Mouse (Mus musculus): Measurements from ENCODE around the gene Fignl2. TPM values are rescaled to one million over a fixed set of nuclear protein-coding genes. Genes with fewer than 3 reads are reported as not detected.

Gene Fignl2
- polyA plus RNA-seq, 1 experiment from 2014 or later = 0.41 TPM

DNA sequence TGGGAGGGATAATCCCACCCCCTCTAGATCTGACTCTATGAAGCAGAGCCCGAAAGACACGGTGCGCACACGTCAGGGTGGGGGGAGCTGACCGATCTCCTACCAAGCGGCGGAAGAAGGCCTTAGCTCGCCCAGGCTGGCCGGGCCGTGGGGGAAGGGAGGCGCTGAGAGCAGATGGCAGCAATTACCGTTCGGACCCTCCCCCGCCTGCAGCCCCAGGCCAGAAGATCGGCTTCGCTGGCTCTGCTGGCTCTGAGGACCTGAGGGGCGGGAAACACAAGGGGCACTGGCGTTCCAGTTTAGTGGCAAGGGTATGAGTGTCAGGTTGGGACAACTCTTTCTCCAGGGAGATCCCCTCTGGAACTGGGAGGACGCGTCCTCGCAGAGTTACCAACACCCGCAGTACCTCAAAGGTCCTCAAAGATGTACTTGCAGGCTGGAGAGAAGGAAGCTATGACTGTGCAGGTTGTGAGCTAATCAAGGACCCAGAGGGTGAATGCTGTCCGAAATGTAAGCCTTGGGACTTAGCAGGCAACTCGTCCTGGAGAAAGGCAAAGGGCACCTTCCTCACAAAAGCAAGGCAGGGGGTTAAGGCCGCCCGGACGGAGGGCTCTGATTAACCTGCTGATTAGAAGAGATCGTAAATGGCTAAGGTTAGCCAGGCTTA, 19.8 kb upstream of the Fignl2 start:
- Histone ChIP-seq H3K4me2 (replicated peaks; ENCODE audit: low read depth, low read length) (peak overlapping the region; percentile 25), H3K4me3 (ENCODE audit: low read depth, low read length) (no peak overlapping the region), H3K36me3 (ENCODE audit: control insufficient read depth, insufficient read depth, low read length) (no peaks in the 10 kb centered on the region), H3K9me3 (ENCODE audit: control insufficient read depth, low read depth, low read length) (no peaks in the 10 kb centered on the region), H3K4me1 (ENCODE audit: control insufficient read depth, insufficient read depth, low read length) (peaks cover 9% of the 10 kb centered on the region), H3K27ac (ENCODE audit: low read length) (no peak overlapping the region), H3K9ac (replicated peaks; ENCODE audit: low read depth, low read length) (no peak overlapping the region), H3K27me3 (ENCODE audit: control insufficient read depth, insufficient read depth, low read length) (no peaks in the 10 kb centered on the region)
- WGBS = 10% methylated on average over 28 of the region's 28 CpGs
- 0 out of 2 replicates have a peak, but pooled peaks have one; percentile 38 for ATAC-seq (ENCODE audit: insufficient number of reproducible peaks, insufficient read depth, low FRiP score, low read depth)

- no peak for ATAC-seq (ENCODE audit: insufficient number of reproducible peaks, insufficient read depth, low FRiP score, low read depth)
- Histone ChIP-seq H3K4me3 (ENCODE audit: low read depth, low read length) (no peak overlapping the region), H3K4me2 (replicated peaks; ENCODE audit: low read depth, low read length) (no peak overlapping the region), H3K4me1 (ENCODE audit: control insufficient read depth, insufficient read depth, low read length) (peaks cover 13% of the 10 kb centered on the region), H3K27ac (ENCODE audit: low read length) (no peak overlapping the region), H3K27me3 (ENCODE audit: control insufficient read depth, insufficient read depth, low read length) (no peaks in the 10 kb centered on the region), H3K36me3 (ENCODE audit: control insufficient read depth, insufficient read depth, low read length) (no peaks in the 10 kb centered on the region), H3K9me3 (ENCODE audit: control insufficient read depth, low read depth, low read length) (no peaks in the 10 kb centered on the region), H3K9ac (replicated peaks; ENCODE audit: low read depth, low read length) (no peak overlapping the region)
- WGBS = 59% methylated on average over 3 of the region's 3 CpGs
Observed at GRCm38 (mm10) chr15:101095392-101095791, 17.0 kb upstream of the Fignl2 start.

- Histone ChIP-seq H3K4me3 (ENCODE audit: low read depth, low read length) (no peak overlapping the region), H3K27ac (ENCODE audit: low read length) (no peak overlapping the region), H3K36me3 (ENCODE audit: control insufficient read depth, insufficient read depth, low read length) (no peaks in the 10 kb centered on the region), H3K9me3 (ENCODE audit: control insufficient read depth, low read depth, low read length) (no peaks in the 10 kb centered on the region), H3K27me3 (ENCODE audit: control insufficient read depth, insufficient read depth, low read length) (no peaks in the 10 kb centered on the region), H3K4me2 (replicated peaks; ENCODE audit: low read depth, low read length) (no peak overlapping the region), H3K9ac (replicated peaks; ENCODE audit: low read depth, low read length) (no peak overlapping the region), H3K4me1 (ENCODE audit: control insufficient read depth, insufficient read depth, low read length) (peaks cover 13% of the 10 kb centered on the region)
- no peak for ATAC-seq (ENCODE audit: insufficient number of reproducible peaks, insufficient read depth, low FRiP score, low read depth)
- whole genome bisulfite sequencing = 60% methylated on average over 9 of the region's 9 CpGs
Observed at GRCm38 (mm10) chr15:101094979-101095378, 16.6 kb upstream of the Fignl2 start.

DNA sequence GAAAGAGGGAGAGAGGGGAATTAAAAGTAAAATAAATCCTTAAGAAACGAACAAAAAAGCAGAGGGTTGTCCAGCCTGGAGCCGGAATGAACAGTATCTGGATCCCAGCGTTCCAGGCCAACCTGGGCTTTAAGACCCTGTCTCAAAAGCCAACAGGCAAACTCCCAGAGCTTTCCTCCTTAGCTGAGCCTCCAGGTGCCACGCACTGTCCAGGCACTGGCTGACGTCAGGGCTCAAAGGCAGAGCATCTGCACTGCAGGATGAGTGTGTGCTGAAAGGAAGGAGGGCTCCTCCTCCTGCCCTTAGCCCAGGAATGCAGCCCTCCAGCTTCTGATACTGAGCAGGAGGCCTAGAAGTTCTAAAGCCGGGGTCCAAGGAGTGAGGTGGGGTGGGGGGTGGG, 15.6 kb upstream of the Fignl2 start:
- no peak overlapping the region for H3K4me3 ChIP-seq (ENCODE audit: low read depth, low read length)
- no peak overlapping the region for H3K27ac ChIP-seq (ENCODE audit: low read length)
- no peaks in the 10 kb centered on the region for H3K27me3 ChIP-seq (ENCODE audit: control insufficient read depth, insufficient read depth, low read length)
- 42% methylated on average over 6 of the region's 6 CpGs for WGBS
- H3K36me3 ChIP-seq (ENCODE audit: control insufficient read depth, insufficient read depth, low read length) = no peaks in the 10 kb centered on the region
- ATAC-seq (ENCODE audit: insufficient number of reproducible peaks, insufficient read depth, low FRiP score, low read depth) = no peak
- H3K4me1 ChIP-seq (ENCODE audit: control insufficient read depth, insufficient read depth, low read length) = peaks cover 13% of the 10 kb centered on the region
- no peak overlapping the region for H3K4me2 ChIP-seq (replicated peaks; ENCODE audit: low read depth, low read length)
- no peak overlapping the region for H3K9ac ChIP-seq (replicated peaks; ENCODE audit: low read depth, low read length)
- H3K9me3 ChIP-seq (ENCODE audit: control insufficient read depth, low read depth, low read length) = no peaks in the 10 kb centered on the region

- Histone ChIP-seq H3K4me2 (replicated peaks; ENCODE audit: low read depth, low read length) (0 out of 2 replicates have a peak overlapping the region, but pooled peaks have one; percentile 5), H3K27ac (ENCODE audit: low read length) (0 out of 2 replicates have a peak overlapping the region, but pooled peaks have one; percentile 27)
- 29% methylated on average over 25 of the region's 25 CpGs for WGBS
Observed at GRCm38 (mm10) chr15:101092829-101093648, 14.7 kb upstream of the Fignl2 start.

GRCm38 (mm10) chr15:101092121-101092828, 13.9 kb upstream of the Fignl2 start:
- Histone ChIP-seq H3K9ac (replicated peaks; ENCODE audit: low read depth, low read length) (no peak overlapping the region), H3K4me1 (ENCODE audit: control insufficient read depth, insufficient read depth, low read length) (peaks cover 9% of the 10 kb centered on the region), H3K27ac (ENCODE audit: low read length) (no peak overlapping the region), H3K4me3 (ENCODE audit: low read depth, low read length) (no peak overlapping the region), H3K36me3 (ENCODE audit: control insufficient read depth, insufficient read depth, low read length) (no peaks in the 10 kb centered on the region), H3K4me2 (replicated peaks; ENCODE audit: low read depth, low read length) (0 out of 2 replicates have a peak overlapping the region, but pooled peaks have one; percentile 5), H3K27me3 (ENCODE audit: control insufficient read depth, insufficient read depth, low read length) (no peaks in the 10 kb centered on the region), H3K9me3 (ENCODE audit: control insufficient read depth, low read depth, low read length) (no peaks in the 10 kb centered on the region)
- whole genome bisulfite sequencing = 45% methylated on average over 14 of the region's 14 CpGs
- ATAC-seq (ENCODE audit: insufficient number of reproducible peaks, insufficient read depth, low FRiP score, low read depth) = no peak

More at GRCm38 (mm10) chr15:101092829-101093648, 14.7 kb upstream of the Fignl2 start:
- ATAC-seq (ENCODE audit: insufficient number of reproducible peaks, insufficient read depth, low FRiP score, low read depth) = peak; percentile 36; the same call in 1 of the 2 replicates
- Histone ChIP-seq H3K4me3 (ENCODE audit: low read depth, low read length) (no peak overlapping the region), H3K9ac (replicated peaks; ENCODE audit: low read depth, low read length) (no peak overlapping the region), H3K36me3 (ENCODE audit: control insufficient read depth, insufficient read depth, low read length) (no peaks in the 10 kb centered on the region), H3K27me3 (ENCODE audit: control insufficient read depth, insufficient read depth, low read length) (no peaks in the 10 kb centered on the region), H3K4me1 (ENCODE audit: control insufficient read depth, insufficient read depth, low read length) (peaks cover 12% of the 10 kb centered on the region), H3K9me3 (ENCODE audit: control insufficient read depth, low read depth, low read length) (no peaks in the 10 kb centered on the region)

- Histone ChIP-seq H3K36me3 (ENCODE audit: control insufficient read depth, insufficient read depth, low read length) (no peaks in the 10 kb centered on the region), H3K4me1 (ENCODE audit: control insufficient read depth, insufficient read depth, low read length) (peaks cover 9% of the 10 kb centered on the region), H3K4me3 (ENCODE audit: low read depth, low read length) (no peak overlapping the region), H3K9me3 (ENCODE audit: control insufficient read depth, low read depth, low read length) (no peaks in the 10 kb centered on the region), H3K27me3 (ENCODE audit: control insufficient read depth, insufficient read depth, low read length) (no peaks in the 10 kb centered on the region), H3K4me2 (replicated peaks; ENCODE audit: low read depth, low read length) (no peak overlapping the region), H3K27ac (ENCODE audit: low read length) (no peak overlapping the region), H3K9ac (replicated peaks; ENCODE audit: low read depth, low read length) (no peak overlapping the region)
- no peak for ATAC-seq (ENCODE audit: insufficient number of reproducible peaks, insufficient read depth, low FRiP score, low read depth)
- WGBS = 94% methylated on average over 8 of the region's 8 CpGs
Observed at GRCm38 (mm10) chr15:101091551-101091950, 13.2 kb upstream of the Fignl2 start.

GRCm38 (mm10) chr15:101088291-101088690, 9.9 kb upstream of the Fignl2 start:
- no peak for ATAC-seq (ENCODE audit: insufficient number of reproducible peaks, insufficient read depth, low FRiP score, low read depth)
- H3K4me1 ChIP-seq (ENCODE audit: control insufficient read depth, insufficient read depth, low read length) = peaks cover 6% of the 10 kb centered on the region
- H3K27ac ChIP-seq (ENCODE audit: low read length) = no peak overlapping the region
- no peak overlapping the region for H3K9ac ChIP-seq (replicated peaks; ENCODE audit: low read depth, low read length)
- H3K36me3 ChIP-seq (ENCODE audit: control insufficient read depth, insufficient read depth, low read length) = no peaks in the 10 kb centered on the region
- H3K4me2 ChIP-seq (replicated peaks; ENCODE audit: low read depth, low read length) = no peak overlapping the region
- H3K27me3 ChIP-seq (ENCODE audit: control insufficient read depth, insufficient read depth, low read length) = no peaks in the 10 kb centered on the region
- 64% methylated on average over 4 of the region's 4 CpGs for WGBS
- no peaks in the 10 kb centered on the region for H3K9me3 ChIP-seq (ENCODE audit: control insufficient read depth, low read depth, low read length)
- no peak overlapping the region for H3K4me3 ChIP-seq (ENCODE audit: low read depth, low read length)
